Mouse (Mus musculus) liver, embryonic 14.5 days (tissue): ENCODE measurements around the gene Cog7. TPM values are rescaled to one million over a fixed set of nuclear protein-coding genes. Genes with fewer than 3 reads are reported as not detected.
A peak's percentile ranks its signal among the peaks of the same experiment; 100 is the strongest.

Experiments used
- ATAC-seq: fragments of 200-750 bp; cut with Nextera tagmentation; 2 replicates; pipeline ENCODE4 v1.8.0; 2017; ENCODE audit warnings: moderate number of reproducible peaks, mild to moderate bottlenecking, moderate library complexity; ENCODE audit not compliant: insufficient read depth
- DNase-seq, 3 experiments: peaks; one replicate each; pipeline ENCODE4 v3.0.0-alpha.2; 2012 to 2013; ENCODE audit warnings: low read depth in 3 of 3, low spot score in 3 of 3
- H3K27ac ChIP-seq: fragments of 300-500 bp; sonication (generic); 2 replicates; pipeline ENCODE4 v1.5.1; 2014; ENCODE audit warnings: moderate library complexity, mild to moderate bottlenecking, control low read depth, inconsistent platforms
- H3K27me3 ChIP-seq: fragments of 300-500 bp; sonication (generic); 2 replicates; pipeline ENCODE4 v1.6.1; 2014; ENCODE audit warnings: mild to moderate bottlenecking, low read length, moderate library complexity; ENCODE audit not compliant: control insufficient read depth, insufficient read depth
- H3K36me3 ChIP-seq: fragments of 300-500 bp; sonication (generic); replicated peaks from 2 replicates; pipeline ENCODE4 v1.6.1; 2014; ENCODE audit warnings: low read depth; ENCODE audit not compliant: control insufficient read depth, insufficient read depth
- H3K4me1 ChIP-seq, 2 experiments: fragments of 200-500 bp in 1 of 2; fragments of 300-500 bp in 1 of 2; sonication (generic) in 1 of 2; replicated peaks; 2 replicates each; pipeline ENCODE4 v1.6.1; 2012 to 2014; ENCODE audit warnings: antibody characterized with exemption in 1 of 2, inconsistent platforms in 1 of 2, low read length in 1 of 2; ENCODE audit not compliant: control insufficient read depth in 2 of 2, insufficient read depth in 2 of 2
- H3K4me2 ChIP-seq: fragments of 300-500 bp; sonication (generic); 2 replicates; pipeline ENCODE4 v1.6.1; 2014; ENCODE audit warnings: low read depth, mild to moderate bottlenecking, control low read depth, moderate library complexity
- H3K4me3 ChIP-seq, 2 experiments: fragments of 200-500 bp in 1 of 2; fragments of 300-500 bp in 1 of 2; sonication (generic) in 1 of 2; 2 replicates each; pipeline ENCODE4 v1.5.1; 2012 to 2014; ENCODE audit warnings: low read depth in 2 of 2, low read length in 2 of 2, mild to moderate bottlenecking in 2 of 2, control low read depth in 1 of 2, inconsistent platforms in 1 of 2, moderate library complexity in 1 of 2; ENCODE audit not compliant: insufficient read depth in 1 of 2
- H3K9ac ChIP-seq: fragments of 300-500 bp; sonication (generic); replicated peaks from 2 replicates; pipeline ENCODE4 v1.6.1; 2014; ENCODE audit warnings: mild to moderate bottlenecking, control low read depth, moderate library complexity
- H3K9me3 ChIP-seq: fragments of 300-500 bp; sonication (generic); 2 replicates; pipeline ENCODE4 v1.6.1; 2016; ENCODE audit warnings: low read length, mixed read lengths; ENCODE audit not compliant: control insufficient read depth
- CTCF ChIP-seq: IDR thresholded peaks from 2 replicates; pipeline ENCODE4 v1.5.1; 2016; ENCODE audit warnings: antibody characterized with exemption, low read depth, control low read depth
- EP300 ChIP-seq: IDR thresholded peaks from 2 replicates; pipeline ENCODE4 v1.6.1; 2016; ENCODE audit warnings: antibody characterized with exemption, low read depth
- WGBS: fragments of 180-500 bp; shearing (Covaris S2); extraction: QIAGEN DNeasy Blood & Tissue Kit; methylation state at CpG from one replicate; pipeline ENCODE4 v1.1.7; 2014; ENCODE audit not compliant: insufficient replicate concordance; 5-methylcytosine and 5-hydroxymethylcytosine counted together
- polyA plus RNA-seq, 2 experiments: library from polyadenylated mRNA; depleted of rRNA in 1 of 2; stranded (reverse) in 1 of 2; unstranded in 1 of 2; fragments of >200 nt; fragmentation: Nextera tagmentation in 1 of 2; extraction: Ambion mirVana in 1 of 2; gene quantifications; 2 replicates each; pipeline versions ENCODE4 v1.2.1 to v1.2.3; 2012 to 2014

The Cog7 gene
- polyA plus RNA-seq, 2 experiments = 4.7 to 7.2 TPM

DNA sequence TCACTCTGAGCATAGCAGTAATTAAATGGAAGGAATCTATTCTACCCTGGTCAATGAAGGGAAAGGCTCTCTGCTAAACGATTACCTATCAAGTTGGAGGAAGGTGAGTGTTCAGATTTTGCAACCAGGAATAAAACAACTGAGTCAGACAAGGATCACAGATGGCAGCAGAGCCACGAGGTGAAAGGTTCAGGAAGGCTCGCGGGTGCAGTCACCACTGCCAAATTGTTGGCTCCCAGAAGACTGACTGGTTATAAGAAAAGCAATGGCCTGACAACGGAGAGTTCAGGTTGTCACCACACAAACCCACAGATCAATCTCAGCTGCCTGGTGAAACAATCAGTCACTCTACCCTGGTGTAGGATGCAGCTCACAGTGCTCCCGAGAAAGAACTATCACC is 135.5 kb downstream of the Cog7 start:
- H3K36me3 ChIP-seq = no peaks in the 10 kb centered on the region
- H3K27ac ChIP-seq = no peak overlapping the region
- H3K9me3 ChIP-seq = no peaks in the 10 kb centered on the region
- no peak overlapping the region for H3K4me3 ChIP-seq
- no peak overlapping the region for H3K4me2 ChIP-seq
- DNase-seq (no peak), ATAC-seq (no peak)
- no peak for TF ChIP-seq EP300
- no peak for TF ChIP-seq CTCF
- no peaks in the 10 kb centered on the region for H3K27me3 ChIP-seq
- 61% methylated on average over 6 of the region's 6 CpGs for WGBS
- H3K4me1 ChIP-seq = no peaks in the 10 kb centered on the region
- H3K9ac ChIP-seq = no peak overlapping the region

DNA sequence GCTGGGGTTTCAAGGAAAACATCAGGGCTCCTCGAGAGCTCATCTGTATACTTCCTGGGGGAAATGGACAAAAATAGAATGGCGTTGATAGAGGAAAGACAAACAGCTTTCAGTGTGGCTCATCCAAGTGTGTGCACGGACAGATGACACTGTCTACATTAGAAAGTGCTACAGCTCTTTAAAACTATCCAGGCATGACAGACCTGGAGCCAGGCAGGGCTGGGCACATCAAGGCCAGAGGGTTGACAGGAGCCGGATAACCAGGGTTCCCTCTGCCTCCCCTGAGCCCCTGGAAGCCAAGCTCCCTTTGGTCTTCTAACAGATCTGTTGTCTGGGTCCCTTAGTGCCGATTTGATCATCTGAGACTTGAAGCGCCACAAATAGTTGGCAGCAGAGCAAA is 139.3 kb downstream of the Cog7 start:
- Histone ChIP-seq H3K4me1 (no peaks in the 10 kb centered on the region), H3K27me3 (no peaks in the 10 kb centered on the region), H3K36me3 (no peaks in the 10 kb centered on the region), H3K4me3 (no peak overlapping the region), H3K4me2 (no peak overlapping the region), H3K27ac (no peak overlapping the region), H3K9me3 (no peaks in the 10 kb centered on the region), H3K9ac (no peak overlapping the region)
- WGBS = 46% methylated on average over 6 of the region's 6 CpGs
- no peak for ATAC-seq
- TF ChIP-seq CTCF (no peak), EP300 (no peak)
- DNase-seq = no peak

DNA sequence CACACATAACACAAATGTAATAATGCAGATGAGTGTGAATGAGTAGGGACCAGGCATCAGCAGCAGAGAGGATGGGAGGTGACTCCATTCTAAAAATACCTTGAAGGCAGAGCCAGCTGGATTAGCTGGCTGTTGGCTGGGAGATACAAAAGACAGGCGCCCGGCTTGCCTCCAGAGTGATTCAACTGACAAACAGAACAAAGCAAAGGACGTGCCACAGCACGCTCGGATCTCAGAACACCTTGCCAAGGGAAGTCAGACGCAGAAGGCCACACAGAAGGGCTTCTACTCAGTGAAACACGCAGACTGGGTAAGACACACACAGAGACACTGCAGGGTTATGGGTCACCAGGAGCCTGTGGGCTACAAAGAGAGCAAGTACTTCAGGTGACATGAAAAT is 140.7 kb downstream of the Cog7 start:
- no peak overlapping the region for H3K9ac ChIP-seq
- DNase-seq (no peak), ATAC-seq (no peak)
- H3K4me2 ChIP-seq = no peak overlapping the region
- H3K27me3 ChIP-seq = no peaks in the 10 kb centered on the region
- 71% methylated on average over 7 of the region's 7 CpGs for WGBS
- H3K4me3 ChIP-seq = no peak overlapping the region
- no peak overlapping the region for H3K27ac ChIP-seq
- TF ChIP-seq CTCF (no peak), EP300 (no peak)
- no peaks in the 10 kb centered on the region for H3K36me3 ChIP-seq
- no peaks in the 10 kb centered on the region for H3K4me1 ChIP-seq
- no peaks in the 10 kb centered on the region for H3K9me3 ChIP-seq

DNA sequence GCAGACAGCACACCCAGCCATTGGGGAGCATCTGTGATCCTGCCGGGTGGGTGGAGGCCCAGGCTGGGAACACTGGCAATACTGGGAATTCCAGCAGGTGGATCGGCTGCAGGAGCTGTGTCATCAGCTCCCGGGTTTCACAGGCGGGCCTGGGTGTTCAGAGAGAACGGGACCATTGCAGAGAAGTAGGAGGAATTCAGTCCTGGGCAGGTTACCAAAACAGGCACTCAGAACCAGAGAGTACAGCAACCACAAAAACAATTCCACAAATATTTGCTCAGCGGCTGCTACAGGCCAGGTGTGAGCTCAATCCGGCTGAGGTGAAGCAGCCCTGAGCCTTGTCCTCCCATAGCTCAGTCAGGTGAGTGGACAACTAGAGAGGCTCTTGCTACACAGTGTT is 144.7 kb downstream of the Cog7 start:
- Histone ChIP-seq H3K9me3 (no peaks in the 10 kb centered on the region), H3K4me1 (no peaks in the 10 kb centered on the region), H3K9ac (no peak overlapping the region), H3K4me2 (no peak overlapping the region), H3K4me3 (no peak overlapping the region), H3K36me3 (no peaks in the 10 kb centered on the region), H3K27ac (no peak overlapping the region), H3K27me3 (no peaks in the 10 kb centered on the region)
- TF ChIP-seq CTCF (no peak), EP300 (no peak)
- ATAC-seq = no peak
- DNase-seq = no peak
- 71% methylated on average over 7 of the region's 7 CpGs for WGBS

DNA sequence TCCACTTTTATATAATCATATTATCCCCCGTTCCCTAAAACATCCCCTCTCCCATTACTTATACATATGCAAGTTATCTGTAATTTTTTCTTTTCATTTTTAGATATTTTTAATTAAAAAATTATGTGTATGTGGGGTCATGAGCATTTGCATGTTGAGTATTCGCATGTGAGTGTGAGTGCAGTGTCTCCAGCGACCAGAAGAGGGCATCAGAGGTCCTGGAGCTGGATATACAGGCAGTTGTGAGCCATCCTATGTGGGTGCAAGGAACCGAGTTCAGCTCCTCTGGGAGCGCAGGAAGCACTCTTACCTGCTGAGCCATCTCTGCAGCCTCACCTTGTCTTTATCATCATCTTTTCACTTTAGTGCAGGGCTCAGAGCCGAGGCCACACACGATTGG is 146.1 kb downstream of the Cog7 start:
- 66% methylated on average over 7 of the region's 7 CpGs for WGBS
- ATAC-seq = no peak
- TF ChIP-seq CTCF (peak; percentile 60), EP300 (no peak)

More for the DNA sequence above, 146.1 kb downstream of the Cog7 start:
- DNase-seq = no peak
- no peaks in the 10 kb centered on the region for H3K4me1 ChIP-seq
- H3K27ac ChIP-seq = no peak overlapping the region
- H3K27me3 ChIP-seq = no peaks in the 10 kb centered on the region
- H3K36me3 ChIP-seq = no peaks in the 10 kb centered on the region
- H3K9me3 ChIP-seq = no peaks in the 10 kb centered on the region
- H3K4me2 ChIP-seq = no peak overlapping the region
- no peak overlapping the region for H3K9ac ChIP-seq
- no peak overlapping the region for H3K4me3 ChIP-seq

Other genes with a start within 250 kb of the Cog7 start
- gene Scnn1g, start 247.2 kb downstream of the Cog7 start, polyA plus RNA-seq (2012; rRNA removed) = not detected in 2 replicates
- gene Scnn1g, start 247.2 kb downstream of the Cog7 start, polyA plus RNA-seq (2014; fragmentation: Nextera tagmentation; extraction: Ambion mirVana) = not detected in 2 replicates
- 0.01 TPM in 1 of 2 replicates, not detected in the other for gene Scnn1b, start 116.7 kb downstream of the Cog7 start, polyA plus RNA-seq (2012; rRNA removed)
- not detected in 2 replicates for gene Scnn1b, start 116.7 kb downstream of the Cog7 start, polyA plus RNA-seq (2014; fragmentation: Nextera tagmentation; extraction: Ambion mirVana)
- gene Gga2, start 39.5 kb upstream of the Cog7 start, polyA plus RNA-seq (2012; rRNA removed) = 21.9 and 23.5 TPM in 2 replicates
- 18.2 and 21.4 TPM in 2 replicates for gene Gga2, start 39.5 kb upstream of the Cog7 start, polyA plus RNA-seq (2014; fragmentation: Nextera tagmentation; extraction: Ambion mirVana)
- gene Ubfd1, start 85.5 kb upstream of the Cog7 start, polyA plus RNA-seq (2012; rRNA removed) = 11.3 and 11.7 TPM in 2 replicates
- gene Ubfd1, start 85.5 kb upstream of the Cog7 start, polyA plus RNA-seq (2014; fragmentation: Nextera tagmentation; extraction: Ambion mirVana) = 16.9 and 20.5 TPM in 2 replicates
- 3.7 and 4.0 TPM in 2 replicates for gene Ears2, start 85.6 kb upstream of the Cog7 start, polyA plus RNA-seq (2012; rRNA removed)
- 6.9 and 7.9 TPM in 2 replicates for gene Ears2, start 85.6 kb upstream of the Cog7 start, polyA plus RNA-seq (2014; fragmentation: Nextera tagmentation; extraction: Ambion mirVana)
- gene Ndufab1, start 120.2 kb upstream of the Cog7 start, polyA plus RNA-seq (2012; rRNA removed) = 32.6 and 58.5 TPM in 2 replicates
- 419 and 440 TPM in 2 replicates for gene Ndufab1, start 120.2 kb upstream of the Cog7 start, polyA plus RNA-seq (2014; fragmentation: Nextera tagmentation; extraction: Ambion mirVana)
- 8.7 and 9.4 TPM in 2 replicates for gene Palb2, start 151.3 kb upstream of the Cog7 start, polyA plus RNA-seq (2012; rRNA removed)
- gene Palb2, start 151.3 kb upstream of the Cog7 start, polyA plus RNA-seq (2014; fragmentation: Nextera tagmentation; extraction: Ambion mirVana) = 10.7 and 13.9 TPM in 2 replicates
- gene Dctn5, start 151.3 kb upstream of the Cog7 start, polyA plus RNA-seq (2012; rRNA removed) = 29.6 and 32.6 TPM in 2 replicates
- 38.5 and 39.0 TPM in 2 replicates for gene Dctn5, start 151.3 kb upstream of the Cog7 start, polyA plus RNA-seq (2014; fragmentation: Nextera tagmentation; extraction: Ambion mirVana)
- 53.5 and 59.6 TPM in 2 replicates for gene Plk1, start 177.7 kb upstream of the Cog7 start, polyA plus RNA-seq (2012; rRNA removed)
- gene Plk1, start 177.7 kb upstream of the Cog7 start, polyA plus RNA-seq (2014; fragmentation: Nextera tagmentation; extraction: Ambion mirVana) = 77.0 and 87.0 TPM in 2 replicates
- gene Ern2, start 204.5 kb upstream of the Cog7 start, polyA plus RNA-seq (2012; rRNA removed) = 0.01 TPM in 1 of 2 replicates, not detected in the other
- not detected in 2 replicates for gene Ern2, start 204.5 kb upstream of the Cog7 start, polyA plus RNA-seq (2014; fragmentation: Nextera tagmentation; extraction: Ambion mirVana)
- gene Chp2, start 237.8 kb upstream of the Cog7 start, polyA plus RNA-seq (2012; rRNA removed) = 1.2 and 1.4 TPM in 2 replicates
- 0.50 and 0.71 TPM in 2 replicates for gene Chp2, start 237.8 kb upstream of the Cog7 start, polyA plus RNA-seq (2014; fragmentation: Nextera tagmentation; extraction: Ambion mirVana)